Mouse (Mus musculus) Patski (cell line): ENCODE results near the gene Sema5a. TPM values are rescaled to one million over a fixed set of nuclear protein-coding genes. Genes with fewer than 3 reads are reported as not detected.
"Not testable (repeated sequence)": the region's sequence is repeated elsewhere in the genome, so short reads cannot be mapped to it uniquely, and the experiment has no call there.

Experiments
- ATAC-seq: fragments of 100-300 bp; one replicate; pipeline ENCODE4 v1.8.0; 2021
- CTCF ChIA-PET: fragments of 350-600 bp; sonication (Branson Sonifier 250); formaldehyde crosslinking; loops from one replicate; lab custom pipeline; 2022; ENCODE audit warnings: inconsistent platforms; lab: Charles Lee
- POLR2A ChIA-PET: fragments of 350-600 bp; sonication (Branson Sonifier 250); formaldehyde crosslinking; loops from one replicate; lab custom pipeline; 2022; ENCODE audit warnings: antibody characterized with exemption, inconsistent platforms; lab: Charles Lee
- DNase-seq: peaks from one replicate; pipeline ENCODE4 v3.0.0-alpha.2; 2011; ENCODE audit warnings: low read depth, low spot score
- H3K27me3 ChIP-seq: fragments of 371-371 bp; one replicate; pipeline ENCODE4 v1.5.1; 2021
- CTCF ChIP-seq: fragments of 100-300 bp; IDR thresholded peaks from one replicate; pipeline ENCODE4 v1.5.1; 2021
- in situ Hi-C: fragments of 300-500 bp; cut with MboI; formaldehyde crosslinking; loops from 3 replicates; pipeline ENCODE4 v1.11.1; 2018; ENCODE audit warnings: low pct_unique_long_range_greater_than_20kb, mixed read lengths
- polyA plus RNA-seq: library from polyadenylated mRNA; unstranded; gene quantifications from one replicate; pipeline ENCODE4 v1.2.3, GENCODE M21; 2021

Gene Sema5a
- polyA plus RNA-seq = 69.9 TPM

GRCm38 (mm10) chr15:32244344-32244955 lies at the start of gene Sema5a:
Gene Sema5a, plus strand, starts transcription at chr15:32244810.
- in situ Hi-C loops = loop anchor here (5.0 to 25.0 kb wide), 2 partner anchors 232 to 632 kb away; partner anchors contain the start of genes Cct5 and Fam173b
- ChIA-PET POLR2A (interaction anchor here (1.7 kb wide), 1 partner anchor 11 kb away, joined by 4 read pairs; no protein-coding TSS in a partner anchor), CTCF (interaction anchor here (1.2 to 2.4 kb wide), 4 partner anchors 188 to 367 kb away, joined by 3 to 8 read pairs (median 4); no protein-coding TSS in a partner anchor)
- H3K27me3 ChIP-seq = no peaks in the 10 kb centered on the region
- TF ChIP-seq CTCF = no peak
- peak; percentile 92 for ATAC-seq
- no peak for DNase-seq

GRCm38 (mm10) chr15:32198076-32198475 lies 46.5 kb upstream of the Sema5a start:
- in situ Hi-C loops = no loop called here
- POLR2A ChIA-PET = no interaction called here

GRCm38 (mm10) chr15:32198561-32198960 lies 46.0 kb upstream of the Sema5a start:
- H3K27me3 ChIP-seq = no peaks in the 10 kb centered on the region
- ChIA-PET POLR2A (no interaction called here), CTCF (interaction anchor here (1.0 kb wide), 1 partner anchor 10 kb away, joined by 3 read pairs; no protein-coding TSS in a partner anchor)
- no peak for TF ChIP-seq CTCF
- ATAC-seq (no peak), DNase-seq (no peak)
- in situ Hi-C loops = no loop called here

More at GRCm38 (mm10) chr15:32198076-32198475, 46.5 kb upstream of the Sema5a start:
- no peaks in the 10 kb centered on the region for H3K27me3 ChIP-seq
- CTCF ChIA-PET = no interaction called here
- DNase-seq = no peak
- no peak for ATAC-seq
- no peak for TF ChIP-seq CTCF

GRCm38 (mm10) chr15:32203242-32203641 lies 41.4 kb upstream of the Sema5a start:
- ATAC-seq (no peak), DNase-seq (no peak)
- CTCF ChIA-PET = interaction anchor here (0.8 kb wide), 1 partner anchor 86 kb away, joined by 3 read pairs; no protein-coding TSS in a partner anchor
- in situ Hi-C loops = no loop called here
- H3K27me3 ChIP-seq = no peaks in the 10 kb centered on the region
- TF ChIP-seq CTCF = no peak
- POLR2A ChIA-PET = no interaction called here

GRCm38 (mm10) chr15:32204908-32205307 lies 39.7 kb upstream of the Sema5a start:
- no peak for DNase-seq
- no peak for TF ChIP-seq CTCF
- ChIA-PET POLR2A (interaction anchor here (0.5 to 0.6 kb wide), 2 partner anchors 23 to 852 kb away, joined by 3 to 4 read pairs; no protein-coding TSS in a partner anchor), CTCF (no interaction called here)
- no peaks in the 10 kb centered on the region for H3K27me3 ChIP-seq
- in situ Hi-C loops = no loop called here
- ATAC-seq = no peak

- ATAC-seq, in situ Hi-C loops, H3K27me3 ChIP-seq, DNase-seq, CTCF ChIA-PET: not testable (repeated sequence)
- POLR2A ChIA-PET = interaction anchor here (0.6 kb wide), 1 partner anchor 394 kb away, joined by 4 read pairs; no protein-coding TSS in a partner anchor
Observed at GRCm38 (mm10) chr15:32214687-32215086, 29.9 kb upstream of the Sema5a start.

GRCm38 (mm10) chr15:32223028-32223427 lies 21.6 kb upstream of the Sema5a start:
- CTCF ChIA-PET = no interaction called here
- no peaks in the 10 kb centered on the region for H3K27me3 ChIP-seq
- POLR2A ChIA-PET = no interaction called here
- no peak for TF ChIP-seq CTCF
- DNase-seq (no peak), ATAC-seq (no peak)
- in situ Hi-C loops = no loop called here

- TF ChIP-seq CTCF = no peak
- in situ Hi-C loops = loop anchor here (25.0 kb wide), 1 partner anchor 613 kb away; the partner anchor contains the start of genes Cct5 and Fam173b
- no peak for ATAC-seq
- H3K27me3 ChIP-seq = no peaks in the 10 kb centered on the region
- ChIA-PET CTCF (no interaction called here), POLR2A (no interaction called here)
- DNase-seq = no peak
Observed at GRCm38 (mm10) chr15:32225394-32225793, 19.2 kb upstream of the Sema5a start.

- TF ChIP-seq CTCF = no peak
- ATAC-seq (no peak), DNase-seq (no peak)
- in situ Hi-C loops = loop anchor here (25.0 kb wide), 1 partner anchor 614 kb away; the partner anchor contains the start of genes Cct5 and Fam173b
- H3K27me3 ChIP-seq = no peaks in the 10 kb centered on the region
- ChIA-PET CTCF (no interaction called here), POLR2A (no interaction called here)
Observed at GRCm38 (mm10) chr15:32226381-32226780, 18.2 kb upstream of the Sema5a start.

GRCm38 (mm10) chr15:32226888-32227395 lies 17.7 kb upstream of the Sema5a start:
- no peak for TF ChIP-seq CTCF
- ChIA-PET CTCF (no interaction called here), POLR2A (no interaction called here)
- H3K27me3 ChIP-seq = no peaks in the 10 kb centered on the region
- no peak for ATAC-seq
- no peak for DNase-seq
- in situ Hi-C loops = loop anchor here (25.0 kb wide), 1 partner anchor 615 kb away; the partner anchor contains the start of genes Cct5 and Fam173b

- CTCF ChIA-PET = no interaction called here
- ATAC-seq (no peak), DNase-seq (no peak)
- POLR2A ChIA-PET = no interaction called here
- TF ChIP-seq CTCF = no peak
- in situ Hi-C loops = loop anchor here (25.0 kb wide), 1 partner anchor 618 kb away; the partner anchor contains the start of genes Cct5 and Fam173b
- H3K27me3 ChIP-seq = no peaks in the 10 kb centered on the region
Observed at GRCm38 (mm10) chr15:32230066-32230465, 14.5 kb upstream of the Sema5a start.
